8 mouse cellular contexts compared by ENCODE assay signal in genomic region chr17:5698447-5699096, GRCm38 (mm10).
A peak's percentile ranks its signal among the peaks of the same experiment; 100 is the strongest.
DNase-seq lines count a peak whose midpoint lies in the region.

No protein-coding gene starts in this region.

- peak; percentile 30 for DNase-seq in adrenal gland, adult 2 months
- DNase-seq in adrenal gland, adult 8-10 months = no peak
- peak; percentile 16 for DNase-seq in left cerebral cortex, postnatal 4 days
- DNase-seq in left cerebral cortex, postnatal 25 days (ENCODE audit: low spot score in 2 of 2) = no peak
- peak; percentile 45 for DNase-seq in brain, adult 2 months (ENCODE audit: low read depth, low spot score)
- peak; percentile 77 for DNase-seq in kidney, postnatal 14 days
- no peak for DNase-seq in embryo, embryonic 10.5 days (ENCODE audit: low spot score)
- no peak for DNase-seq in T-cell, adult 2 months (ENCODE audit: low spot score)

- intact Hi-C loops in left cerebral cortex, postnatal 4 days (cut with DNase I) = no loop called here
- intact Hi-C loops in left cerebral cortex, postnatal 25 days (cut with DNase I) = no loop called here

Comparison
In these comparisons a context has a peak if more than half of its experiments do, and no peak if none do; other contexts are left out.
1. DNase-seq: peak in adrenal gland, adult 2 months (single experiment), left cerebral cortex, postnatal 4 days (single experiment), brain, adult 2 months (single experiment) and kidney, postnatal 14 days (single experiment); none in adrenal gland, adult 8-10 months (single experiment), left cerebral cortex, postnatal 25 days (0 of 2), embryo, embryonic 10.5 days (single experiment) and T-cell, adult 2 months (single experiment).